Mouse (Mus musculus): Measurements from ENCODE around the gene Cstf3.
A peak's percentile ranks its signal among the peaks of the same experiment; 100 is the strongest.

Gene Cstf3

GRCm38 (mm10) chr2:104711585-104712485 lies 121.5 kb downstream of the Cstf3 start, which contains the start of gene Tcp11l1:
TSS of gene Tcp11l1 (minus strand) at chr2:104712169.
- DNase-seq (ENCODE audit: low spot score in 2 of 2): peak; percentile 40 to 47

- no peak for DNase-seq (ENCODE audit: low spot score in 2 of 2)
Measured at GRCm38 (mm10) chr2:104712486-104712809, 122.1 kb downstream of the Cstf3 start.

GRCm38 (mm10) chr2:104714254-104714691 lies 124.0 kb downstream of the Cstf3 start:
- no peak for DNase-seq (ENCODE audit: low spot score in 2 of 2)
